Mouse (Mus musculus): Measurements from ENCODE around the gene Gpr84.
A peak's percentile ranks its signal among the peaks of the same experiment; 100 is the strongest.

Gene Gpr84

DNA sequence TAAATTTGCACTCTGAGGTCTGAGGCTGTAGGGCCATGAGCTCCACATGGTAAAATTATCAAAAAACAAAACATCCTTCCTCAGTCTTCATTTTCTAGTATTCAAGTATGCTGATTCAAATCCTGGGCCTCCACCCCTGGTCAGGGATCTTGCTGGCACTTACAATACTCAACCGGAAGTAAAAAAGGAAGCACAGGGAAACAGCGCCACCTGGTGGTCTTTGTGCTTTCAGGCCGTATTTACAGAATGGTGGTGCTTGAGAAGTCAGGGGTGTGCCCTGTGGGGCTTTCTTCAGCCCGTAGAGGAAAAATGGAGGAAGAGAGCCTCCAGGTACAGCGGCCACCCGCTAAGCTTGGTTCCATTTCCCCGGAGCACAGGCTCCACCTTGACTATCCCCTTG, 3.3 kb downstream of the Gpr84 start:
- DNase-seq (ENCODE audit: inconsistent ontology term), result peak; percentile 85

DNA sequence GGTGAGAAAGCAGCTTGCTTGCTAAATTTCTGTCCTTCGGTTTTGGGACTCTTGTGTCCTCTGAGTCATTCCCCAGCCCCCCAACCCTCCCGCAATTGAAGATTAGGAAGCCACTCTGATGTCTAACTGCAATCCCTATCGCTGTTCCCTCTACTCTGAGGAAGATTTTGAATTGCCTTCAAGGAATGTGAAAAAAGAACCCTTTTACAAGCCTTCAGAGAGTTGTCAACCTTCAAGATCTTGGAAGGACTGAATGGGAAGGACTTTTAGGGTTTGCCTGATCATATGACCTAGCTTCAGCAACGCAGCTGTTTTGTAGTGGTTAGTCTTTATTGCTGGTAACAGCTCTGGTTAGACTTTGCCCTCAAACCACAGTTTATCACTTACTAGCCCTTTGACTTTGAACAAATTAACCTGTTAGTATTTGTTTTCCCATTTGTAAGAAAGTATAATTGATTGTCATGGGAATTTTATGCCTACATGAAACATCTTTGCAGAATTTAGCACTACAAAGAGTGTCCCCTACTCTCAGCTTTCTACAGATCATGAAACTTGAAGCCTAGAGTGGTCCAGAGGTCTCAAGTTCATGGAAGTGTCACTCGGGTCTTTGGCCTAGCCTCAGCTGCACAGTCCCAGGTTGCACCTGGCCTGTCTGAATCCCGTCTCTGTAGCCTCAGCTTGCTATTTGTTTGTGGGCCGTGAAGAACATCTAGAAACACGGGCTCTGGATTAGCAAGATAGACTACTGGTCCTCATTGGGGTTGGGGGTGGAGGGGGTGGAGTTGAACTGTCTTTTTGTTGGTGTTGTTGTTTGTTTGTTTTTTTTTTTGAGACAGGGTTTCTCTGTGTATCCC, 4.4 kb downstream of the Gpr84 start:
- no peak for DNase-seq (ENCODE audit: inconsistent ontology term)

- peak; percentile 96 for DNase-seq (ENCODE audit: inconsistent ontology term)
Measured at GRCm38 (mm10) chr15:103305070-103305678, 5.2 kb downstream of the Gpr84 start.

- no peak for DNase-seq (ENCODE audit: inconsistent ontology term)
Measured at GRCm38 (mm10) chr15:103304616-103304969, 5.8 kb downstream of the Gpr84 start.

DNA sequence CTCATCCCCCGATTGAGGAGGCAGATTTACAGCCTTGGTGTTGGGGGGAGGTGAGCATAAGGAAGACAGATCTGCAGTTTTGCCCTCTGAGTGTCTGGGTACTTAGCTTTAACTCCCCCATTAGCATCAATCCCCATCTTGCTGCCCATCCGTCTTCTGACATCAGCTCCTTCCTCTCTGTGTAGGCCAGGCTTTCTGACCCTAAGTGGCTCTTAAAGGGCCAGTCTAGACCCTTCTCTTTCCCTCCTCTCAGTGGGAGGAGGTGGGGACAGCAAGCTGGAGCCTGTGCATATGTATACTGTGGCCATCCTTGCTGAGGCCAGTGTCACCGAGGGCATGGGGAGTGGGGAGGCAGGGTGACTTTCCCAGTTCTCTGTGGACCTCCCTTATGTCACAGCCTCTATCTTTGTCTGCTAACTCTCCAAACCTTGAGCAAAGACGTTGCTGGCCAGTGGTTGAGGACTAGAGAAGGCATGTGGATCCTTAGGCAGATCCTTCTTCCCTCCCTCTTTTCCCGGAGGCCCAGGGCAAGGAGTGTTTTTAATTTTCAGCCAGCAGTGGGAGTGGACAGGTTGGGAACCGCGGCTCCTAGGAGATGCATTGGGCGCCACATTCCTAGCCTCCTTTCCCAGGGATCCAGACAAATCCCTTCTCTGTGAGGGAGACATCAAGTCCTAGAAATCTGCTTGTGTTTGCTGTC, 6.3 kb downstream of the Gpr84 start:
- no peak for DNase-seq (ENCODE audit: inconsistent ontology term)

DNA sequence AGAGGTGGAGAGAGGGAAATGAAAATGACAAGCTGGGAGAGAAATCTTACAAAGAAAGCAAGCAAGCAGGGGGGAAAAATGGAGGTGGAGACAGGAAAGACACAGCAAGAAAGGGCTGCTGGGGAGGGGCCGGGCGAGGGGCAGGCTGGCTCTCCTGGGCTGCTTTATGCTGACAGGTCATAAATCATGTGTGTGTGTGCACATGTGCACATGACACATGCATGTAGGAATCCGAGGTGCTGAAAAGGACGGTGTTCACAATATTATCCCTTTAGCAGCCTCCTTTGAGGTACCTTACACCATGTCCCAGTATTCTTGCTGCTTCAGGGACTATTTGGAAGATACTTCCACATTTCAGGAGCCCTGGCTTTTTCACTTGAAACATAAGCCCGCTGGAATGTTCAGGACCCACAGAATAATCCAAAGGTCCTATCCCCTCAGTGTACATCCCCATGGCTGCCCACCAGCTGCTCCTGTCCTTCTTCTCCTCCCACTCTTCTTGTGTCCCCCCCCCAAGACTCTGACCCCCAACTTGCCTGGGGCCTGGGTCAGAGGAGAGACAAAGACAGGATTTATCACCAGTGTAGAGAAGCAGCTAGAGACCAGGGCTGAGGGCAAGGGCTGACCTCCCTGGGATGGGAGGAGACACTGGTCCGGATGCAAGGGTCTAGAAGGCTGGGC, 7.9 kb downstream of the Gpr84 start:
- DNase-seq (ENCODE audit: inconsistent ontology term), result no peak

GRCm38 (mm10) chr15:103301547-103302340, 8.7 kb downstream of the Gpr84 start:
- no peak for DNase-seq (ENCODE audit: inconsistent ontology term)

GRCm38 (mm10) chr15:103301046-103301445, 9.4 kb downstream of the Gpr84 start:
- no peak for DNase-seq (ENCODE audit: inconsistent ontology term)

- DNase-seq (ENCODE audit: inconsistent ontology term), result no peak
Measured at GRCm38 (mm10) chr15:103300560-103300959, 9.9 kb downstream of the Gpr84 start.

DNA sequence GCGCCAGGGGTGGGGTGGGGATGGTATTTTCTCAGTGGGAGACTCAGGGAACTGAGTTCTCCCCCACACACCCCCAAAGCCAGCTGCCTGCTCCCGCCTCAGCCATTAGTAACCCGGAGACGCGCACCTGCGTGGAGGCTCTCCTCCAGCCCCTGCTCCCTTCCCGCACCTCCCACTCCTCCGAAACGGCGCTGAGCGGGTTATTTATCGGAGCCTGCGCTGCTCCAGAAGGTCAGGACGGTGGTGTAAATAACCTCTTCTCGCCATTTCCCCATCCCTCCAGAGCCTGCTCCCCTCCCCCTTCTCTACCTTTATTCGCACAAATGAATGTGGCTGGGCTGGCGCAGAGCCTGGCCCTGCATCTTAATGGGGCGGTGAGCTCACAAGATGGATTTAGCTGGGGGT, 10.3 kb downstream of the Gpr84 start:
- no peak for DNase-seq (ENCODE audit: inconsistent ontology term)

GRCm38 (mm10) chr15:103299644-103300043, 10.8 kb downstream of the Gpr84 start:
- DNase-seq (ENCODE audit: inconsistent ontology term), result no peak

DNA sequence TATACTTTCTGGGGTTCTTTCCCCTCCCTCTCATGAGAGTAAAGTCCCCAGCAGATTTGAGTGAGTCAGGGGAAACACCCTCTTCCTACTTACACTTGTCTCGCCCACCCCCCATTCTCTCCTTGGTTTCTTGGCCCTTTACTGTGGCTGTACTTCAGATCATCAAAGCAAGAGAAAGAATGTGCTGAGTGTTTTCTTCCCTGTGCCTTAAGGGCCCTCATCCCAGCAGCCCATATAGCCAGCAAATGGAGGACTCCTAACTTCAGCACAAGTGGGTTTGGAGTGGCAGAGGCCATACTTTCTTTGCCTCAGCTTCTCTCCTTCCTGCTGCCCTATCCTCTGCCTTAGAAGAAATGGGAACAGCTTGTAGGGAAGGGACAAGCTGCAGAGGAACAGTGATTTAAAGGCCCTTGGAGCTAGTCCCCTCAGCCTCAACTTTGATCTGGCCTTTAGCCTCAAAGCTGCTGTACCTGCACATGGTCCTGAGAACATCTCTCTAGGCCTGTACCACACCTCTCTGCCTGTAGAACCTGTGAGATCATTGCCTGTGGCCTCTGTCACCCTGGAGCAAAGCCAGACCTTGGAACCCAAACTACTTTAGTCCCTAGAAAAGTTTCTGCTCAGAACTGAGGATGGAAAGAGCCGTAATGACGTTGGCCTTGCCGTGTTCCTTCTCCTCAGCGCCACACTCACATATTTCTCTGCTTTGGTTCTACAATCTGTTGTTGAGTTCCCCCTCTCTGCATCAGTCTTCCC, 11.4 kb downstream of the Gpr84 start:
- no peak for DNase-seq (ENCODE audit: inconsistent ontology term)

DNA sequence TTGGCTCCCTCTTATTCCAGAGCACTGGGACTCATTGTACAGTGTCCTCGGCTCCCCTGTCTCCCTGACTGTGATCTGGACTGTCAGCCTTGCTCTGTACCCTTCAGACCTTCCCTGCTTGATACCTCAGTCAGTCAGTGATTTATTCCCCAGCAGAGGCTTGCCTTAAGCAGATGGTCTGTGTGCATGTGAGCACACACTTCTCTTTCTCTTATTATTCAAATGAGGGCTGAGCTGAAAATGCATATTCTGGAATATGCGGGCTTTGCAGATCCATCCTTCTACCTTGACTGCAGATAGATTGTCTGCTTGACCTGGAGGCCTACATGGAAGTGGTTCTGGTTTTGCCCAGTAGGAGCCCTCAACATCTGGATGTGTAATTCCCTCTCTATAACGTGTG, 12.4 kb downstream of the Gpr84 start:
- DNase-seq (ENCODE audit: inconsistent ontology term), result no peak

- DNase-seq (ENCODE audit: inconsistent ontology term), result no peak
Measured at GRCm38 (mm10) chr15:103297313-103297712, 13.1 kb downstream of the Gpr84 start.

- no peak for DNase-seq (ENCODE audit: inconsistent ontology term)
Measured at GRCm38 (mm10) chr15:103295851-103296250, 14.6 kb downstream of the Gpr84 start.

- no peak for DNase-seq (ENCODE audit: inconsistent ontology term)
Measured at GRCm38 (mm10) chr15:103294649-103295048, 15.8 kb downstream of the Gpr84 start.

DNA sequence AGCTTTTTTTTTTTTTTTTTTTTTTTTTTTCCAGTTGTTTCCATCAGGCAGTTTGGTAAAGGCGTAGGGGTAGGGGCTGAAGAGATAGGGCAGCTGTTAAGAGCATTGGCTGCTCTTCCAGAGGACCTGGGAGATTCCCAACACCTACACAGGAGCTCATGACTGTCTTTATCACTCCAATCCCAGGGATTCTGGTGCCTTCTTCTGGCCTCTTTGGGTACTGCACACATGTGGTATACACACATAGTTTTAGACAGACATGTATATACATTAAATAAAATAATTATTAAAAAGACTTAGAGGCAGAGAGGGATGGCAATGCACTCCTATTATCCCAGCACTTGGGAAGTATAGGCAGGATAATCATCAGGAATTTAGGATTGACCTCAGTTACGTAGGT, 17.0 kb downstream of the Gpr84 start:
- DNase-seq (ENCODE audit: inconsistent ontology term), result no peak

GRCm38 (mm10) chr15:103292673-103293345, 17.6 kb downstream of the Gpr84 start:
- peak; percentile 42 for DNase-seq (ENCODE audit: inconsistent ontology term)

- DNase-seq (ENCODE audit: inconsistent ontology term), result no peak
Measured at GRCm38 (mm10) chr15:103290843-103291242, 19.6 kb downstream of the Gpr84 start.

- no peak for DNase-seq (ENCODE audit: inconsistent ontology term)
Measured at GRCm38 (mm10) chr15:103290417-103290816, 20.0 kb downstream of the Gpr84 start.
